Mouse (Mus musculus) lung, embryonic 15.5 days (tissue): ENCODE results near the gene Vmn1r237. TPM values are rescaled to one million over a fixed set of nuclear protein-coding genes. Genes with fewer than 3 reads are reported as not detected.

ENCODE experiments used
- ATAC-seq: fragments of 200-750 bp; cut with Nextera tagmentation; 2 replicates; pipeline ENCODE4 v1.8.0; 2017; ENCODE audit warnings: moderate number of reproducible peaks, borderline replicate concordance; ENCODE audit not compliant: low FRiP score, low TSS enrichment; ENCODE audit errors: extremely low read depth
- H3K27ac ChIP-seq: fragments of 300-500 bp; sonication (generic); 2 replicates; pipeline ENCODE4 v1.5.1; 2015; ENCODE audit warnings: moderate library complexity, mild to moderate bottlenecking, inconsistent platforms
- H3K27me3 ChIP-seq: fragments of 300-500 bp; sonication (generic); 2 replicates; pipeline ENCODE4 v1.6.1; 2015; ENCODE audit warnings: inconsistent platforms
- H3K36me3 ChIP-seq: fragments of 300-500 bp; sonication (generic); 2 replicates; pipeline ENCODE4 v1.6.1; 2015; ENCODE audit warnings: inconsistent platforms
- H3K4me1 ChIP-seq: fragments of 300-500 bp; sonication (generic); 2 replicates; pipeline ENCODE4 v1.6.1; 2015; ENCODE audit warnings: inconsistent platforms
- H3K4me2 ChIP-seq: fragments of 300-500 bp; sonication (generic); 2 replicates; pipeline ENCODE4 v1.6.1; 2015; ENCODE audit warnings: inconsistent platforms, mild to moderate bottlenecking, moderate library complexity
- H3K4me3 ChIP-seq: fragments of 300-500 bp; sonication (generic); 2 replicates; pipeline ENCODE4 v1.5.1; 2015; ENCODE audit warnings: mild to moderate bottlenecking, inconsistent platforms
- H3K9ac ChIP-seq: fragments of 300-500 bp; sonication (generic); 2 replicates; pipeline ENCODE4 v1.6.1; 2015; ENCODE audit warnings: inconsistent platforms
- H3K9me3 ChIP-seq: fragments of 300-500 bp; sonication (generic); 2 replicates; pipeline ENCODE4 v1.6.1; 2016; ENCODE audit warnings: inconsistent platforms
- WGBS: fragments of 180-500 bp; shearing (Covaris S2); methylation state at CpG from one replicate; pipeline ENCODE4 v1.1.7; 2015; 5-methylcytosine and 5-hydroxymethylcytosine counted together
- microRNA-seq: library from miRNA; unstranded; fragments of <30 nt; microRNA quantifications from one replicate; pipeline ENCODE4, GENCODE M21; 2016
- polyA plus RNA-seq: library from polyadenylated mRNA; unstranded; fragments of >200 nt; fragmentation: Nextera tagmentation; extraction: Ambion mirVana; gene quantifications from 2 replicates; pipeline ENCODE4 v1.2.1, GENCODE M21; 2015

Gene Vmn1r237
- not detected in 2 replicates for polyA plus RNA-seq

- Histone ChIP-seq H3K27ac (no peak within 1 kb of the TSS), H3K4me3 (no peak within 1 kb of the TSS), H3K36me3 (no peaks in the 10 kb centered on the region), H3K27me3 (no peaks in the 10 kb centered on the region), H3K4me2 (no peak within 1 kb of the TSS), H3K9ac (no peak within 1 kb of the TSS), H3K4me1 (no peaks in the 10 kb centered on the region), H3K9me3 (no peaks in the 10 kb centered on the region)
- no peak for ATAC-seq
These were observed at the start of gene Vmn1r237 for GRCm38 (mm10) chr17:21311565-21311964. Vmn1r237 (plus strand) TSS chr17:21311865.

GRCm38 (mm10) chr17:21272103-21272502 lies 39.6 kb upstream of the Vmn1r237 start:
- ATAC-seq, result no peak
- Histone ChIP-seq H3K4me1 (no peaks in the 10 kb centered on the region), H3K27ac (no peak overlapping the region), H3K9ac (no peak overlapping the region), H3K27me3 (no peaks in the 10 kb centered on the region), H3K36me3 (no peaks in the 10 kb centered on the region), H3K4me2 (no peak overlapping the region), H3K4me3 (no peak overlapping the region), H3K9me3 (no peaks in the 10 kb centered on the region)
- 15% methylated on average over 4 of the region's 4 CpGs for WGBS

- Histone ChIP-seq H3K9ac (no peak within 1 kb of the TSS), H3K4me3 (no peak within 1 kb of the TSS), H3K36me3 (no peaks in the 10 kb centered on the region), H3K27ac (no peak within 1 kb of the TSS), H3K4me1 (no peaks in the 10 kb centered on the region), H3K4me2 (no peak within 1 kb of the TSS), H3K27me3 (no peaks in the 10 kb centered on the region), H3K9me3 (no peaks in the 10 kb centered on the region)
- WGBS, result 69% methylated on average over 3 of the region's 3 CpGs
- no peak for ATAC-seq
These were observed 29.0 kb upstream of the Vmn1r237 start, which contains the start of gene Vmn1r236 for GRCm38 (mm10) chr17:21282642-21283041. Vmn1r236 (plus strand) TSS chr17:21282942.

GRCm38 (mm10) chr17:21284395-21284794 lies 27.3 kb upstream of the Vmn1r237 start:
- Histone ChIP-seq H3K36me3 (no peaks in the 10 kb centered on the region), H3K9ac (no peak overlapping the region), H3K4me3 (no peak overlapping the region), H3K9me3 (no peaks in the 10 kb centered on the region), H3K27me3 (no peaks in the 10 kb centered on the region), H3K4me2 (no peak overlapping the region), H3K4me1 (no peaks in the 10 kb centered on the region), H3K27ac (no peak overlapping the region)
- ATAC-seq, result no peak

- no peak overlapping the region for H3K4me3 ChIP-seq
- no peak for ATAC-seq
- no peak overlapping the region for H3K4me2 ChIP-seq
- no peaks in the 10 kb centered on the region for H3K4me1 ChIP-seq
- no peak overlapping the region for H3K27ac ChIP-seq
- no peaks in the 10 kb centered on the region for H3K9me3 ChIP-seq
- H3K36me3 ChIP-seq, result no peaks in the 10 kb centered on the region
- no peaks in the 10 kb centered on the region for H3K27me3 ChIP-seq
- no peak overlapping the region for H3K9ac ChIP-seq
These were observed 22.0 kb upstream of the Vmn1r237 start for GRCm38 (mm10) chr17:21289695-21290094.

Small RNA genes within 50 kb of the gene (microRNA-seq; reads per million reads assigned to microRNA genes)
- not detected for gene Gm26384

Other genes starting within 250 kb of the Vmn1r237 start
- not detected in 2 replicates for gene Vmn1r234, start 85.8 kb upstream of the Vmn1r237 start, polyA plus RNA-seq
- gene Vmn1r235, start 55.5 kb upstream of the Vmn1r237 start, polyA plus RNA-seq, result not detected in 2 replicates
- gene Vmn1r236, start 28.9 kb upstream of the Vmn1r237 start, polyA plus RNA-seq, result not detected in 2 replicates
- 2.2 and 2.4 TPM in 2 replicates for gene Zfp677, start 71.9 kb downstream of the Vmn1r237 start, polyA plus RNA-seq
- gene Zfp54, start 111.4 kb downstream of the Vmn1r237 start, polyA plus RNA-seq, result 6.3 and 7.0 TPM in 2 replicates
- gene Zfp51, start 138.5 kb downstream of the Vmn1r237 start, polyA plus RNA-seq, result 15.3 and 15.8 TPM in 2 replicates
- gene Zfp53, start 177.1 kb downstream of the Vmn1r237 start, polyA plus RNA-seq, result 10.7 and 11.8 TPM in 2 replicates
- gene Zfp52, start 223.7 kb downstream of the Vmn1r237 start, polyA plus RNA-seq, result 4.3 and 5.1 TPM in 2 replicates